In the genomic region with DNA sequence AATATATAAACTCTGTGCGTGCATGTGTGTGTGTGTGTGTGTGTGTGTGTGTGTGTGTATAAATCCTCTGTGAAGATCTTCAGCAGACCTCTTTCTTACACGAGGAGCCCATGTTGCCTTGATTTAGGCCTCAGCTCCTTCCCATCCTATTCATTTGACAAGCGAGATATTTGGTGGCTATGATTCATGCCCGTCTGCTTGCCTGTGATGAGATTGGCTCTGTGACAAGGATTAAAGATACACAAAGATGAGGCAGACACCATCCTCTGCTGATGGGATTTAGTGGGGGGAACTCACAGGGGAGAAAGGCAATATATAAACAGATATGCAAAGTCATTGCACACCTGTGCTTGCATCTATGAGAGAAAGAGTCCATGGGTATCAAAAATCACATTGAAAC, we compare ENCODE assay signal across 17 mouse cellular contexts.
DNase-seq lines count a peak whose midpoint lies in the region; ATAC-seq lines count a peak whose summit lies in the region.
"Had no signal": no experiment of that assay in that cellular context is flagged by ENCODE, and none has a peak within 500 bp of the region (broad histone marks: within the 10 kb centered on the region; RNA-seq: fewer than 3 reads in every experiment).

No protein-coding gene starts in this region.

- DNase-seq in forebrain, embryonic 14.5 days (ENCODE audit: low spot score), result peak; percentile 27
- no peak for DNase-seq in forebrain, embryonic 10.5 days (ENCODE audit: extremely low spot score, low spot score)
- DNase-seq in layer of hippocampus, adult 18-20 months (ENCODE audit: low spot score in 2 of 2), result peak; percentile 21 to 64
- no peak for DNase-seq in layer of hippocampus, postnatal 10 days (ENCODE audit: low spot score in 2 of 2)
- DNase-seq in A20 (ENCODE audit: low read depth, low spot score), result peak; percentile 17
- peak; percentile 44 for DNase-seq in layer of hippocampus, adult 9-10 months (ENCODE audit: low spot score)
- DNase-seq: cerebellum, adult 11 months; cerebellum, adult 8-10 months; gastrocnemius, adult 2 months; gastrocnemius, postnatal 25 days had no signal

- no peak overlapping the region for H3K9ac ChIP-seq in forebrain, embryonic 14.5 days (ENCODE audit: low read length)
- no peak overlapping the region for H3K9ac ChIP-seq in intestine, embryonic 16.5 days (ENCODE audit: low read depth, low read length)
- H3K9ac ChIP-seq: embryonic facial prominence, embryonic 13.5 days; forebrain, embryonic 13.5 days; heart, embryonic 12.5 days; hindbrain, embryonic 15.5 days had no signal

- H3K27ac ChIP-seq in forebrain, embryonic 14.5 days (ENCODE audit: low read depth, low read length), result no peak overlapping the region
- no peak overlapping the region for H3K27ac ChIP-seq in forebrain, embryonic 10.5 days
- H3K27ac ChIP-seq in intestine, embryonic 16.5 days (ENCODE audit: low read length), result no peak overlapping the region
- H3K27ac ChIP-seq: embryonic facial prominence, embryonic 13.5 days; forebrain, embryonic 13.5 days; gastrocnemius, adult 2 months; hindbrain, embryonic 15.5 days had no signal

- 68% methylated on average over 4 of the region's 4 CpGs for WGBS in forebrain, embryonic 14.5 days
- WGBS in forebrain, embryonic 10.5 days, result 85% methylated on average over 4 of the region's 4 CpGs
- 70% methylated on average over 4 of the region's 4 CpGs for WGBS in intestine, embryonic 16.5 days

- ATAC-seq in forebrain, embryonic 14.5 days, result no peak
- ATAC-seq in intestine, embryonic 16.5 days, result no peak
- ATAC-seq: activated CD4-positive, CD25-positive, alpha-beta regulatory T cell, adult 4 months; forebrain, embryonic 13.5 days; Patski had no signal

- no peak overlapping the region for H3K4me2 ChIP-seq in forebrain, embryonic 14.5 days (ENCODE audit: low read length)
- no peak overlapping the region for H3K4me2 ChIP-seq in intestine, embryonic 16.5 days (ENCODE audit: low read depth, low read length)
- H3K4me2 ChIP-seq: embryonic facial prominence, embryonic 13.5 days; forebrain, embryonic 13.5 days; heart, embryonic 12.5 days; hindbrain, embryonic 15.5 days had no signal

- no peak overlapping the region for H3K4me3 ChIP-seq in forebrain, embryonic 14.5 days (ENCODE audit: low read depth, low read length)
- no peak overlapping the region for H3K4me3 ChIP-seq in forebrain, embryonic 10.5 days
- no peak overlapping the region for H3K4me3 ChIP-seq in intestine, embryonic 16.5 days (ENCODE audit: low read length)
- H3K4me3 ChIP-seq: embryonic facial prominence, embryonic 13.5 days; forebrain, embryonic 13.5 days; gastrocnemius, adult 2 months; heart, embryonic 12.5 days; hindbrain, embryonic 15.5 days had no signal

- no peaks in the 10 kb centered on the region for H3K9me3 ChIP-seq in forebrain, embryonic 14.5 days (replicated peaks; ENCODE audit: control insufficient read depth, low read length)
- H3K9me3 ChIP-seq in forebrain, embryonic 10.5 days, result no peaks in the 10 kb centered on the region
- H3K9me3 ChIP-seq in intestine, embryonic 16.5 days (ENCODE audit: control insufficient read depth, low read length), result no peaks in the 10 kb centered on the region
- H3K9me3 ChIP-seq: embryonic facial prominence, embryonic 13.5 days; forebrain, embryonic 13.5 days; heart, embryonic 12.5 days; hindbrain, embryonic 15.5 days had no signal

- H3K36me3 ChIP-seq in forebrain, embryonic 14.5 days (ENCODE audit: control insufficient read depth, insufficient read depth, low read length), result no peaks in the 10 kb centered on the region
- H3K36me3 ChIP-seq in forebrain, embryonic 10.5 days (replicated peaks), result no peaks in the 10 kb centered on the region
- H3K36me3 ChIP-seq in intestine, embryonic 16.5 days (ENCODE audit: control insufficient read depth, insufficient read depth, low read length), result no peaks in the 10 kb centered on the region
- H3K36me3 ChIP-seq: embryonic facial prominence, embryonic 13.5 days; heart, embryonic 12.5 days; hindbrain, embryonic 15.5 days had no signal

- no peaks in the 10 kb centered on the region for H3K4me1 ChIP-seq in forebrain, embryonic 14.5 days (ENCODE audit: control insufficient read depth, insufficient read depth, low read length)
- no peaks in the 10 kb centered on the region for H3K4me1 ChIP-seq in forebrain, embryonic 10.5 days
- H3K4me1 ChIP-seq in intestine, embryonic 16.5 days (ENCODE audit: control insufficient read depth, insufficient read depth, low read length), result no peaks in the 10 kb centered on the region
- H3K4me1 ChIP-seq: embryonic facial prominence, embryonic 13.5 days; forebrain, embryonic 13.5 days; heart, embryonic 12.5 days; hindbrain, embryonic 15.5 days had no signal

- H3K27me3 ChIP-seq in forebrain, embryonic 14.5 days (replicated peaks; ENCODE audit: control insufficient read depth, insufficient read depth, low read length), result no peaks in the 10 kb centered on the region
- no peaks in the 10 kb centered on the region for H3K27me3 ChIP-seq in forebrain, embryonic 10.5 days (ENCODE audit: poor library complexity, severe bottlenecking)
- H3K27me3 ChIP-seq in intestine, embryonic 16.5 days (replicated peaks; ENCODE audit: control insufficient read depth, insufficient read depth, low read length), result no peaks in the 10 kb centered on the region
- H3K27me3 ChIP-seq: embryonic facial prominence, embryonic 13.5 days; forebrain, embryonic 13.5 days; heart, embryonic 12.5 days; hindbrain, embryonic 15.5 days had no signal

Comparison
In these comparisons a context has a peak if more than half of its experiments do, and no peak if none do; other contexts are left out.
1. DNase-seq: peak in forebrain, embryonic 14.5 days (single experiment), layer of hippocampus, adult 18-20 months (2 of 2), A20 (single experiment) and layer of hippocampus, adult 9-10 months (single experiment); none in forebrain, embryonic 10.5 days (single experiment) and layer of hippocampus, postnatal 10 days (0 of 2).